Mouse (Mus musculus) stomach, embryonic 15.5 days (tissue): ENCODE measurements around the gene H2-M10.4. TPM values are rescaled to one million over a fixed set of nuclear protein-coding genes. Genes with fewer than 3 reads are reported as not detected.
"Not testable (repeated sequence)": the region's sequence is repeated elsewhere in the genome, so short reads cannot be mapped to it uniquely, and the experiment has no call there.

Experiments
- ATAC-seq: fragments of 200-750 bp; cut with Nextera tagmentation; 2 replicates; pipeline ENCODE4 v1.8.0; 2017; ENCODE audit warnings: low read depth, moderate number of reproducible peaks, moderate TSS enrichment; ENCODE audit not compliant: insufficient read depth, low FRiP score
- H3K27ac ChIP-seq: fragments of 300-500 bp; sonication (generic); 2 replicates; pipeline ENCODE4 v1.5.1; 2015; ENCODE audit warnings: mild to moderate bottlenecking, inconsistent platforms
- H3K27me3 ChIP-seq: fragments of 300-500 bp; sonication (generic); replicated peaks from 2 replicates; pipeline ENCODE4 v1.6.1; 2015; ENCODE audit warnings: inconsistent platforms
- H3K36me3 ChIP-seq: fragments of 300-500 bp; sonication (generic); 2 replicates; pipeline ENCODE4 v1.6.1; 2015; ENCODE audit warnings: inconsistent platforms
- H3K4me1 ChIP-seq: fragments of 300-500 bp; sonication (generic); 2 replicates; pipeline ENCODE4 v1.6.1; 2015; ENCODE audit warnings: inconsistent platforms
- H3K4me2 ChIP-seq: fragments of 300-500 bp; sonication (generic); 2 replicates; pipeline ENCODE4 v1.6.1; 2015; ENCODE audit warnings: mild to moderate bottlenecking, inconsistent platforms
- H3K4me3 ChIP-seq: fragments of 300-500 bp; sonication (generic); replicated peaks from 2 replicates; pipeline ENCODE4 v1.5.1; 2015; ENCODE audit warnings: inconsistent platforms
- H3K9ac ChIP-seq: fragments of 300-500 bp; sonication (generic); 2 replicates; pipeline ENCODE4 v1.6.1; 2015; ENCODE audit warnings: inconsistent platforms
- H3K9me3 ChIP-seq: fragments of 300-500 bp; sonication (generic); 2 replicates; pipeline ENCODE4 v1.6.1; 2016; ENCODE audit warnings: inconsistent platforms
- WGBS: fragments of 180-500 bp; shearing (Covaris S2); methylation state at CpG from one replicate; pipeline ENCODE4 v1.1.7; 2015; 5-methylcytosine and 5-hydroxymethylcytosine counted together
- polyA plus RNA-seq: library from polyadenylated mRNA; unstranded; fragments of >200 nt; fragmentation: Nextera tagmentation; extraction: Ambion mirVana; gene quantifications from 2 replicates; pipeline ENCODE4 v1.2.1, GENCODE M21; 2015

The H2-M10.4 gene
- not detected in 2 replicates for polyA plus RNA-seq

DNA sequence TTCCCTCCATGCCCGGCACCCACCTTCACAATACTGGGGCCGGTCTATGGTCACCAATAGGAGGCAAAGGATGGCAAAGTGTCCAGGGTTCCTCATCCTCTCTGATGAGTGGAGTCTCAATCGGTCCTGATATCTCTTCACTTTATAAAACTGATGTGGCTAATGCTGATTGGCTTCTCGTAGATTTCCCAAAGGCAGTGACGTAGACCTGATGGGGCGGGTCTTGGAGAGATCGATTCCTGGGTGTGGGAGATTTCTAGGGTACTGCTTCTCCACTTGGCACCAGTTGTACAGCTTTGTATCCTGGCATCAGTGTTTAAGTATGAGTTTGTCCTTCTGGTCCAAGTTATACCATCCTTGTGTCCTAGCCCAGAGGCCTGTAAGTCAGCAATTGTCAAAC is at the start of gene H2-M10.4:
H2-M10.4 (minus strand) TSS at position 101 of the 400 bp plus-strand sequence.
- Histone ChIP-seq H3K4me2 (no peak within 1 kb of the TSS), H3K9ac (no peak within 1 kb of the TSS), H3K36me3 (no peaks in the 10 kb centered on the region), H3K4me1 (no peaks in the 10 kb centered on the region), H3K27ac (no peak within 1 kb of the TSS), H3K9me3 (no peaks in the 10 kb centered on the region), H3K4me3 (no peak within 1 kb of the TSS), H3K27me3 (no peaks in the 10 kb centered on the region)
- no peak for ATAC-seq
- 88% methylated on average over 7 of the region's 7 CpGs for WGBS

DNA sequence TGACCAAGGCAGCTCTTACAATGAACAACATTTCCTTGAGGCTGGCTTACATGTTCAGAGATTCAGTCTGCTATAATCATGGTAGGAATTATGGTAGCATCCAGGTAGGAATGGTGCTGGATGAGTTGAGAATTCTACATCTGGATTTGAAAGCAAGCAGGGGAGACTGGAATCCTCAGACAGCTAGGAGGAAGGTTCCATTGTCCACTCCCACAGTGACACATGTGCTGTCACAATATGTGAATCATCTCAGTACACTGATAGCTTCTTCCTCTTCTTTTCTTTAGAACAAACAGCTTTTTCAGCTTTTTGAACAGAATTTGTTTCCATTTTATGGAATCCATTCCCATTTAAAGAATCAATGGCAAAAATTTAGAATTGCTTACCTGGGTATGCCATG is 41.8 kb upstream of the H2-M10.4 start:
- H3K27me3 ChIP-seq = no peaks in the 10 kb centered on the region
- ATAC-seq = no peak
- no peaks in the 10 kb centered on the region for H3K4me1 ChIP-seq
- no peak overlapping the region for H3K4me2 ChIP-seq
- H3K9ac ChIP-seq = no peak overlapping the region
- no peak overlapping the region for H3K27ac ChIP-seq
- H3K4me3 ChIP-seq = no peak overlapping the region
- no peaks in the 10 kb centered on the region for H3K9me3 ChIP-seq
- no peaks in the 10 kb centered on the region for H3K36me3 ChIP-seq

DNA sequence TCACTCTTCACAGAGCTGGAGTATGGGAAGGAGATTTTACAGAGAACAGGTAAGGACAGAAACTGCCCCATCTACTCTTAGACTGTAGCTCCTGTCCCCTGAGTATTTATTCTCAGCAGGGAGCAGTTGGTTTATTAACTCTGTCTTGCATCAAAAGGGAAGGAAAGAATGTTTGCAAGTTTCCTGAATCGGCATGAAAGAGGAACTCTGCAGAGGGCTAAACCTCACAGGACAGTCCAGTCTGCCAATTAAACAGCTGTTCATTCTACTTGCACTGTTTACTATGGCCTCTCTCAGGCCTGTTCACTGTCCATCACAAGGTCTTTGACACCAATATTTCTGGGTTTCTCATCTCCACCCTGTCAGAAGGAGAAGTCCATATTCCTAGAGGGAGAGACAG is 38.3 kb upstream of the H2-M10.4 start:
- no peak for ATAC-seq
- no peaks in the 10 kb centered on the region for H3K27me3 ChIP-seq
- no peak overlapping the region for H3K4me2 ChIP-seq
- no peaks in the 10 kb centered on the region for H3K36me3 ChIP-seq
- H3K4me3 ChIP-seq = no peak overlapping the region
- no peak overlapping the region for H3K27ac ChIP-seq
- H3K4me1 ChIP-seq = no peaks in the 10 kb centered on the region
- H3K9ac ChIP-seq = no peak overlapping the region
- no peaks in the 10 kb centered on the region for H3K9me3 ChIP-seq
- WGBS = 31% methylated on average over 1 of the region's 1 CpGs

DNA sequence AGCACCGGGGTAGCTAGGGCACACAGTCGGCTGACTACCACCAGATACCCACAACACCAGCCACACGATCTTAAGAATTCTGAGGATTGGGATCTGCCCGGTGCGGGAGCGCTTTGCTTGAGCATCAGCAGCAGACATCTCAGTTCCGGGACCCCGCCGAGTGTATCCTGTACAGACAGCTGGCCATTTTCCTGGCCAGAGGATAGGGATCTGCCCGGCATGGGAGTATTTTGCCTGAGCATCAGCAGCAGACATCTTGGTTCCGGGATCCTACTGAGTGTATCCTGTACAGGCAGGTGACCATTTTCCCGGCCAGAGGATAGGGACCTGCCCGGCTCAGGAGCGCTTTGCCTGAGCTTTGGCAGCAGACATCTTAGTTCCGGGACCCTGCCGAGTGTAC is 26.0 kb upstream of the H2-M10.4 start:
- 93% methylated on average over 16 of the region's 16 CpGs for WGBS
- H3K36me3 ChIP-seq, H3K4me3 ChIP-seq, H3K9ac ChIP-seq, ATAC-seq, H3K4me2 ChIP-seq, H3K27ac ChIP-seq, H3K27me3 ChIP-seq, H3K9me3 ChIP-seq, H3K4me1 ChIP-seq: not testable (repeated sequence)

DNA sequence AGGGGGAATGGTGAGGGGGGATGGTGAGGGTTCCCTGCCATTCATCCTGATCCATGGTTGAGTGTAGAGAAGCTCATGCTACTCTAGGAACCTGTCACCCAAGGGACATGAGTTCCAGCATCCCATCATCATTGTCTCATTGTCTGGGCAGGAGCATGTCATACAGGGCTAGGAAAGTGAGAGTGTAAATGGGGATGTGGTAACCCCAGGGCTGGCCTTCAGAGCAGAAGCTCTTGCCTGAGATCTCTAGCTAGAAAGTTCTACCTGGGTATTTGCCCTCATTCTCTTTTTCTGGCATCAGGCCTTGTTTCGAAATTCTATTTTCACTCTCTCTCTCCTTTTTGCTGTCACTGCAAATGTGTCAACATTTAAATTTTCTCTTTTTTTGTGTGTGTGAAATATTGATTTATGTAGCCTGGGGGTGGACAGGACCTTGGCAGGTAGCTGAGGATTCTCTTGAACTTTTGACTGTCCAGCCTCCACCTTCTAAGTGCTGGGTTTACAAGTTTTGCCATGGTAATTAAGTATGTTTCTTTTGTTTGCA is 24.6 kb upstream of the H2-M10.4 start:
- H3K27ac ChIP-seq = no peak overlapping the region

DNA sequence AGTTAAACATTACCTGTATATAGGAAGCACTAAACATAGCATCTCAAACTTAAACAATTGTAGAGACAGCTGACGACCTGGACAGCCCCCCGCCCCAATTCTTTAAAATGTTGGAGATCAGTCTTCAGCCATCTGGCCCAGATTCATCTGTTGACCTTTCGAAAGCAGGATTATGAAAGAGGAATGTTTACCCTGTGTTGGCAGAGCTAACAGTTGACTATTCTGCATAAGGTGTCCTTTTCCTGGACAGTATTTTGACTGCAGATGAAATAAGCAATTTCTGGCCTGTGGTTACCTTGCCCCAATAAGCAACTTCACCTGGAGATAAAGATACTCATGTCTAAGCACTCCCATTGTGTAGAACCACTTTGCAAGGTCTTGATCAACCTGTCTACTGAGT is 21.7 kb upstream of the H2-M10.4 start:
- ATAC-seq = no peak
- H3K9ac ChIP-seq = no peak overlapping the region

More for the DNA sequence above, 24.6 kb upstream of the H2-M10.4 start:
- ATAC-seq = no peak
- Histone ChIP-seq H3K36me3 (no peaks in the 10 kb centered on the region), H3K4me3 (no peak overlapping the region), H3K9me3 (no peaks in the 10 kb centered on the region), H3K4me1 (no peaks in the 10 kb centered on the region), H3K9ac (no peak overlapping the region), H3K27me3 (no peaks in the 10 kb centered on the region), H3K4me2 (no peak overlapping the region)
- 81% methylated on average over 1 of the region's 1 CpGs for WGBS

DNA sequence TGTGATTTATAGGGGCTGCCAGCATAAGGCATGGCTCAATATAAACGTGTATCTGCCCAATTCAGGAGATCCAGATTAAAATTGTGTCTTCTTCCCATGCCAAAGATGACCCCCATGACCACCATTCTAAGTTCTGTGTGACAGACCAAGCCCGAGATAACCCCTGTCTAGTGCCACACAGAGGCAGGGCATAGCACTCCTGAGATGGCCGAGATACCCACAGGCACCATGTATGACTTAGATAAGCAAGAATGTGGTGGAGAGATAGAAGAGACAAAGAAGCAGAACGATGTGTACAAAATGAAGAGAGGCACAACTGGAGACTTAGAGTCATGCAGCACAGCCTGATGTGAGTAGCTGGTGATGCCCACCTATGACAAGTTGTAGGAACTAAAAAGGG is 5.9 kb downstream of the H2-M10.4 start:
- Histone ChIP-seq H3K36me3 (no peaks in the 10 kb centered on the region), H3K9me3 (no peaks in the 10 kb centered on the region), H3K9ac (no peak overlapping the region), H3K4me2 (no peak overlapping the region), H3K4me1 (no peaks in the 10 kb centered on the region), H3K27ac (no peak overlapping the region), H3K27me3 (no peaks in the 10 kb centered on the region), H3K4me3 (no peak overlapping the region)
- WGBS = 61% methylated on average over 4 of the region's 4 CpGs
- ATAC-seq = no peak

More for the DNA sequence above, 21.7 kb upstream of the H2-M10.4 start:
- Histone ChIP-seq H3K4me2 (no peak overlapping the region), H3K9me3 (no peaks in the 10 kb centered on the region), H3K27me3 (no peaks in the 10 kb centered on the region), H3K4me1 (no peaks in the 10 kb centered on the region), H3K27ac (no peak overlapping the region), H3K4me3 (no peak overlapping the region), H3K36me3 (no peaks in the 10 kb centered on the region)
- WGBS = 62% methylated on average over 3 of the region's 3 CpGs

DNA sequence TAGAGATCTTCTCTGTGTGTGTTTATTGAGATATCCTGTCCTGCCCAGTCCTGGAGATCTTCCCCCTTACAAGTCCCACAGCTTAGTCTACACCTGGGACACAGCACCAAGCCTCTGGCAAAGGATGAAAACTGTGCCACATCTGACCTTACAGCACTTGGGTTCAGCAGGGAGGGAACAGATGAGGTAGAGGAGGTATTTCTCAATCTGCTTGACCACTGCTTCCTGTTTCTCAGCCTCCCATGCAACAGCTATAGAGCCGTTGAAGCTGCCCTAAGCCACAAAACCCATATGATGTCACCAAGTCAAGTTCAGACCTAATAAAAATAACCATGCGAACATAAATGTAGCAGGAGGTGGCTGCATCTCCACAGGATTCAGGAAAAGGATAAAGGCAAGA is 30.7 kb downstream of the H2-M10.4 start:
- Histone ChIP-seq H3K4me1 (no peaks in the 10 kb centered on the region), H3K36me3 (no peaks in the 10 kb centered on the region), H3K9ac (no peak overlapping the region), H3K27me3 (no peaks in the 10 kb centered on the region), H3K27ac (no peak overlapping the region), H3K9me3 (no peaks in the 10 kb centered on the region), H3K4me2 (no peak overlapping the region), H3K4me3 (no peak overlapping the region)
- WGBS = 78% methylated on average over 2 of the region's 2 CpGs
- no peak for ATAC-seq

DNA sequence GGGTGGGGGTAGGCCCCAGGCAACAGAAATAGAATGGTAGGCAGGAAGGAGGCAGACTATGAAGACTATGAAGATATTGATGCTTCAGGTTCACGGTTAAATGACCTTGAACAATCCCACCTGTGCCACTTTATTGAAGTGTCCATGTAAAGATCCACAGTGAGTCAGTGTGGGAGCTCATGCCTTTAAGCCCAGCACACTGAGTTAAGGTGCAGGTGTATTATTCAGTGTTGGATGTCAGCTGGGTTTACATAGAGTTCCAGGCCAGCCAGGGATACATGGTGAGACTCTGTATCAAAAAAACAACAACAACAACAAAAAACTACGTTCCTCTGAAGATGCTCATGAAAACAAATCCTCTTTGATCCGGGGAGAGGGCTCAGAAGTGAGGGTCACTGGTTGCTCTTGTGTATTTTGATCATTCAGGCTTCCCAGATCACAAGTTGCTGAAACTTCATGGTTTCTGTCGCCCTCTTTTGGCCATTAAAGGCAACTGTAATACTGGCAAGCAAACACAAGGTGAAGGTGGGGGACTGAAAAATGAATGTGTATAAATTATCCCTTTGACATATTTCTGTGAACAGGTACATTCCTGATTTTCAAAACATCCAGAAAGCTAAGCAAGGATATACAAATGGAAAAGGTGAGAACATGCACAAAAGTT is 43.9 kb downstream of the H2-M10.4 start:
- no peak overlapping the region for H3K9ac ChIP-seq
- no peaks in the 10 kb centered on the region for H3K9me3 ChIP-seq
- H3K27me3 ChIP-seq = no peaks in the 10 kb centered on the region
- H3K27ac ChIP-seq = no peak overlapping the region
- no peaks in the 10 kb centered on the region for H3K36me3 ChIP-seq
- no peaks in the 10 kb centered on the region for H3K4me1 ChIP-seq
- WGBS = 18% methylated on average over 4 of the region's 4 CpGs
- H3K4me3 ChIP-seq = no peak overlapping the region
- H3K4me2 ChIP-seq = no peak overlapping the region
- no peak for ATAC-seq

DNA sequence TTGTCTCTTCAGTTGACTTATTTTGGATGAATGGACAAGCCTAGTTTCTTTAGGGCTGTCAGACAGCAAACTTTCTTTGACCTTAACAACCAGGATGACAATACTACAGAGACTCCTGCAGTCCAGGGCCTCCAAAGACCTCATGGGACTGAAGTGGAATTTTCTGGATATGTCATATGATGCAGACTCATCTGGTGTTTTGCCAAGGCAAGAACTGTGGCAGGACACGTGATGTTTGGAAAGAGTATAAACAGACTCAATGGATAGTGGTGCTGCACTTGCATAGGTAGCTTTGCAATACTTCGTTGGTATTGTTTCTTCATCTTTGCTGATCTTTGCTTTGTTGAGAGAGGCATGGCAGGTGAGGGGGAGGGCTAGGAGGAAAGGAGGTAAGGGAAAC is 44.7 kb downstream of the H2-M10.4 start:
- ATAC-seq = no peak
- no peaks in the 10 kb centered on the region for H3K36me3 ChIP-seq
- 33% methylated on average over 2 of the region's 2 CpGs for WGBS

DNA sequence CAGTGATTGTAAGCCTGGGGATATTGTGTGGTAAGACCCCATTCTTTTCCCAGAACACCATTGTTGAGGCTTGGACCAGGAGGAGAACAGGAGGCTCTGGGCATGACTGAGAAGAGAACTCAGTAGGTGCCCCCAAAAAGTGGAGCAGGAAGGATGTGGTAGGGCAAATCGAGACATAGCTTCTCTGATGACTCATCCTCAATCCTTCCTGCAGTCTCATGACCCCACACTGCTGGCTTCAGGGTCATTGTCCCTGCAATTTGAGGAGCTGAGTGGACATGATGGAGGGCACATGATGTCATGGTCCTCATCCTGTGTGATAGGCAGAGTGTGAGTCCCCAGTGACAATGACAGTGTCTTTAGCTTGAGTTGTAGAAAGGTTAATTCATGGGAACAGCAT is 46.7 kb downstream of the H2-M10.4 start:
- no peaks in the 10 kb centered on the region for H3K9me3 ChIP-seq
- no peak overlapping the region for H3K27ac ChIP-seq
- no peak overlapping the region for H3K4me2 ChIP-seq
- WGBS = 46% methylated on average over 1 of the region's 1 CpGs
- no peaks in the 10 kb centered on the region for H3K4me1 ChIP-seq
- no peaks in the 10 kb centered on the region for H3K27me3 ChIP-seq
- H3K9ac ChIP-seq = no peak overlapping the region
- no peak for ATAC-seq
- no peaks in the 10 kb centered on the region for H3K36me3 ChIP-seq
- no peak overlapping the region for H3K4me3 ChIP-seq

More for the DNA sequence above, 44.7 kb downstream of the H2-M10.4 start:
- H3K9me3 ChIP-seq = no peaks in the 10 kb centered on the region
- no peaks in the 10 kb centered on the region for H3K27me3 ChIP-seq
- H3K4me2 ChIP-seq = no peak overlapping the region
- no peak overlapping the region for H3K4me3 ChIP-seq
- no peaks in the 10 kb centered on the region for H3K4me1 ChIP-seq
- no peak overlapping the region for H3K27ac ChIP-seq
- H3K9ac ChIP-seq = no peak overlapping the region

DNA sequence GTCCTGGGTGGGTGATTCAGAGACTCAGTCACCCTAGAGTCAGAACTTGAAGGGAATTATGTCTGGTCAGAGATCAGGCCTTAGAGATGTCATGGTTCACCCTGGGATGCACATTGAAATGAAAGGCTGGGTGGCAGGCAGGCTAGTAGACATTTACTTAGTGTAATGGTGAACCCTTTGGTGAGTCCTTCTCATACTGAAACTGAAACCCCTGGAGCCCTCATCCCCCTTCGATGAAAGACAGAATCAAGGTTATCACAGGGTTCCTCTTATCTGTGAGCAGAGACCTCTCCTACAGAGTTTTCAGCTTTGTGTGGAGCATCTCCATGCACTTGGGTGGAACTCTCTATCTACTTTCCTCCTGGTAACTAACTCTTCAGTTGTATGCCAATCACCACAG is 47.8 kb downstream of the H2-M10.4 start:
- Histone ChIP-seq H3K9ac (no peak overlapping the region), H3K4me3 (no peak overlapping the region), H3K27me3 (no peaks in the 10 kb centered on the region), H3K36me3 (no peaks in the 10 kb centered on the region), H3K27ac (no peak overlapping the region), H3K4me1 (no peaks in the 10 kb centered on the region), H3K9me3 (no peaks in the 10 kb centered on the region), H3K4me2 (no peak overlapping the region)
- ATAC-seq = no peak
- WGBS = 70% methylated on average over 1 of the region's 1 CpGs
